Mouse (Mus musculus) testis, postnatal 10 days (tissue): Measurements from ENCODE around the gene Srrd.
"Not testable (repeated sequence)": the region's sequence is repeated elsewhere in the genome, so short reads cannot be mapped to it uniquely, and the experiment has no call there.

Experiments
- DNase-seq: peaks from one replicate; pipeline ENCODE4 v3.0.0; 2021; ENCODE audit warnings: low spot score

The Srrd gene

DNA sequence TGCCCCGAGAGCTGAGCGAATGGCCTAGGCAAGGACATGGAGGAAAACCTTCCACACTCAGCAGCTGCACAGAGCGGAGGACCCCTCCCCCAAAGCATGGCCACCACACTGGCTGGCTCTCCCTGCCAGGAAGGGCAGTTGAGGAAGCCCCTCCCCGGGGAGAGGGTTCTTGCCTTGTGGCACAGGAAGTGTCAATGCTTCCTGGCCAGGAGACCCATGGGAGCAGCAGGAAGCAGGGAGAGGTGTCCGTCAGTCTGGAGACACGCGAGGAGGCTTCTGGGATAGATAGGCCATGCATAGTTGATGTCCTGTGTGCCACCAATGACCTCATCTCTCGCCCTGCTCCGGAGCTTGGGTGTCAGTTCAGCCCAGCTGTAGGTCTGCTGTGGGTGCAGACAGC lies 13.5 kb upstream of the Srrd start:
- DNase-seq, result no peak

DNA sequence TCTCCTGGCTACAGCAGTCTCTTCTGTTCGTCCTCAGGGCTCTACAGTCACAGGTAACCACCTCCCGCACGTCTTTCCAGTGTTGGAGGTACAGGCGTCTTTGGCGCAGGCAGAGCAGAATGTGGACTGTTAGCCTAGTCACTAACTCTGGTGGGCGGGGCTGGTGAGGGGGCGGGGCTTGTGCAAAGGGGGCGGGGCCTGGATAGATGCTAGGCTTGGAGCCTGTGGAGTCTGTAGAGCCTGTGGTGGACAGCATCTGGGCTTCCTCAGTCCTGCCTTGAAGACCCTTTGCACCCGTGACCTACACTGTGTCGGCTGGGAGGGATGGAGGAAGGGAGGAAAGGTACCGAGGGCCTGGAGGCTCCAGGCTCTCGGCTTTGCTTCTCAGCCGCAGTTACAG lies 13.1 kb upstream of the Srrd start, which contains the start of gene Gm6583:
Gene Gm6583, minus strand, starts transcription at position 124 of the 400 bp plus-strand sequence.
- no peak for DNase-seq

DNA sequence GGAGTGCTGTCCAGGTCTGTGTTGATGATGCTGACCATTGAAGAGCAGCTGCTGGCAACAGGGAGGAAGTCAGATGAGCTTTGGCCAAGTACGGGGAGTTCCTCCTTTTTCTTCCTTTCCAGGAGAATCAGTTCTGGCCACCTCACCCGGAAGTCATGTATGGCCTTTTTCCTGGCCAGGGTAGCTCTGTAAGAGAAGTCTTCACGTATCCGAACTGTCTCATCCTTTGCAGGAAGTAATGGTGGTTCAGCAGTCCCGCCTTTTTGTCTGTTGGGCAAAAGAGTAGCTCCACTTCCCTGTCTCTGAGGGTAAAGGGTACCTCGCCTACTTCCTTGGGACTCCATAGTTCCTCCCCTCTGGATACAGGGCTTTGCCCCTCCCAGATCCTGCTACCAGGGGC lies 12.7 kb upstream of the Srrd start:
- DNase-seq, result no peak

DNA sequence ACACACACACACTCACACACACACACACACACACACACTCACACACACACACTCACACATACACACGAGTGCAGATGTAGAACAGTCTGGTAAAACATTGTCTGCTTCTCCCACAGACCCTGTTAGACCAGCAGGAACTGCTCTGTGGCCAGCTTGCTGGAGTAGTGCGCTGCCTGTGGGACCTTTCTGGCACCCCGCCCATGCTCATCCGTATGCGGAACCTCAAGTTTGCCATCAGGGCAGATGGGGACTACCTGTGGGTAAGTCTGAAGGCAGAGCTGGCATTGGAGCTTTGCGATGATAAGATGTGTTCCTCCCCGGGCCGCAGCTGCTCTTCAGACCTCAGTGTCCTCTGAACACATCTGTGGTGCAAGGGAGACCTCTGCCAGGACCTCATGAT lies 6.3 kb upstream of the Srrd start:
- DNase-seq, result no peak

DNA sequence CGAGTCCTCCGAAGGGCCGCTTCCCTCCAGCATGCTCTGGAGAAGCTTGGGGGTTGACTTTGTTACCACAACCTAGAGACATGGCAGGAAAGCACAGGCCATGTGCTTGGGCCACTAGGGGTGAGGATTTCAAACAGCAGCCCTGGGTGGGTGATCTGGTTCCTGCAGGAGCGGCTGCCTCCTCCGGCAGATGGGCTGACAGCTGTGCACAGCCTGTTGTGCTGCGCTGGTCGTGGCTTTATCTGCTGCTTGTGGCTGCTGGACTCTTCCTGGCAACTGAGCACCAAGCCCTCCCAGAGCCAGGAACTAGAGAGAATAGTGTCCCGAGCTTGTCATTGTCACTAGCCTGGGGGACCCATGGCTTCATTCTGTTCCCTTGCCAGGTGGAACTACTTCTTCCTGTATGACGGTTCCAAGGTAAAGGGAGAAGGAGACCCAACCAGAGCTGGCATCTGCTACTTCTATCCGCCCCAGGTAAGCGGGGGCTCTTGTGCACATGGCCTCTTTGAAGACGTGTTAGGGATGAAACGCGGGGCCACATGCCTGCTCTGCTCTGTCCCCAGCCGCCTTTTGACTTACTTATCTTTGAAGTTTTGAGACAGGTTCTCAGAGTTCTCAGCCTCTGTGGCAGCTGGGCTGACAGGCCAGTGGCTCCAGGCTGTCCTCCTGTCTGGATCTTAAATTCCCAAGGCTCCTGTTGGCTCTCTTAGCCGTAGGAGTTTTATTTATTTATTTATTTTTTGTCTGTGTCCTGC lies 3.5 kb upstream of the Srrd start:
- DNase-seq, result no peak

DNA sequence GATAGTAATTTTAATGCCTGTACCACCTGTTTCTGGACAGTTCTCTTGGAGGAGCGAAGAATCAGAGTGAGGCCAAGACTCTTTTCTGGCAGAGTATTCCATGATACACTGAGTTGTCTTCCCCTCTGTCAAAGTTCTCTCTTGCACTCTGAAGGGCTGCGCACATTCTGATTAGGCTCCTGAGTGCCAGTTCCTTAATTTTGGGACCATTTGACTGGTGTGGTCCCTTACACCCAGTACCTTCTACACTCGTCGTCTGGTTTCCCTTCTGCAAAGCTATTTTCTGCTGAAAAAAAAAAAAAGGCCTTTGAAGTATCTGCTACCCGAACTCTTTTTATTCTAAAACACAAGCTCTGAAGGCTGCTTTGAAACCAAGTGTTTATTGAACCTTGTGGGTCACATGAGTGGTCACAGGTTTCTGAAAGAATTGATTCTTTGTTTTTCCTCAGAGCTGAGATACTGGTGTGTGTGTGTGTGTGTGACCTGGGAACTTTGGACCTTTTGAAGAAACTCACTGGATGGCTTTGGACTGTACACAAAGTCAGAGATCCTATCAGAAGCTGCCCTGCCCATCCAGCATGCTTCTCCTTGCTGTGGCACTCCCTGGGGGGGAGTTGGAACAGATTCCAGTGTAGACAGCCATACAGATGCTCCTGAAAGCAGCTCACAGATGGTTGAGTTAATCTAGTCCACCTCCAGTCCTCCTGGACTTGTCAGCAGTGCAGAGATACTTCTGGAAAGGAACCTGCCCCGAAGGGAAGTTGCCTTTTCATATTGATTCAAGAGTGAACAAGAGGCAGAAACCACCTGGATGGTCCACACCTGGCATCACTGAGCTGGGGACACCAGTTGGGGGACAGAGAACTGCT lies 1.5 kb upstream of the Srrd start:
- DNase-seq, result no peak

DNA sequence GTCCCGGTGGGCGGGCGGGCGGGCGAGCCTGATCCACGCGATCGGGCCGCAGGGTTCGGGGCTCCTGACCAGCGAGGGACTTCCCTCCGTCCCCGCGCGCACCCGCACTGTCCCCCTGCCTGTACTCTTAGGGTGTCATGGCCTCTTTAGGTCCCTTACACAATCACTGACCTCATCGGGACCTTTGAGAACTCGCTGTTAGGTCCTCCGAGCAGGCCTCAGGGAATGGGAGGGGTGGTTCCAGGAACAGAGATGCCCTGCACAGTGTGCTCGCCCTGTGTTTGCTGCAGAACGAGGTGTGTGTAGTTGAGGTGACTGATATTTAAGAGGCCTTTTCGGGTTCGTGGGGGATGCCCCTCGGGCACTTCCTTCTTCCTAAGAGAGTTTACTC lies 360 bp upstream of the Srrd start:
- DNase-seq, result no peak

DNA sequence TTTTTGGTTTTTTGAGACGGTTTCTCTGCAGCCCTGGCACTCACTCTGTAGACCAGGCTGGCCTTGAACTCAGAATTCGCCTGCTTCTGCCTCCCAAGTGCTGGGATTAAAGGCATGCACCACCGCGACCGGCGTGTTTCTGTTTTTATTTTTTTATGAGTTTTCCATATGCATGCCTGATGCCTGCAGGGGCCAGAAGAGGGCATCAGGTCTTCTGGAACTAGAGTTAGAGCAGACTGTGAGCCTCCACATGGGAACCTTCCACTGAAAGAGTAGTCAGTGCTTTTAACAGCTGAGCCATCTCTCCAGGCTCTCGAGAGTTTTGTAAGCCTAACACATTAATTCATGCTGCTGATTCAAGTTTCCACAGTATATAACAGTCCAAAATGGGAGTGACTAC lies 3.6 kb downstream of the Srrd start:
- DNase-seq, result no peak

DNA sequence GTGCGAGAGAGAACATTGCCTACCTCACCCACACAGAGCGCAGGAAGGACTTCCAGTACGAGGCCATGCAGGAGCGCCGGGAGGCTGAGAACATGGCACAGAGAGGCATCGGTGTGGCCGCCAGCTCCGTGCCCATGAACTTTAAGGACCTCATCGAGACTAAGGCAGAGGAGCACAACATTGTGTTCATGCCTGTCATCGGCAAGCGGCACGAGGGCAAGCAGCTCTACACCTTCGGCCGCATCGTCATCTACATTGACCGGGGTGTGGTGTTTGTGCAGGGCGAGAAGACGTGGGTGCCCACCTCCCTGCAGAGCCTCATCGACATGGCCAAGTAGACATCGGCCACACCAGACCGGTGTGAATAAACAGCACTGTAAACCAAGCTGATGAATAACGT lies 5.8 kb downstream of the Srrd start:
- DNase-seq, result no peak

DNA sequence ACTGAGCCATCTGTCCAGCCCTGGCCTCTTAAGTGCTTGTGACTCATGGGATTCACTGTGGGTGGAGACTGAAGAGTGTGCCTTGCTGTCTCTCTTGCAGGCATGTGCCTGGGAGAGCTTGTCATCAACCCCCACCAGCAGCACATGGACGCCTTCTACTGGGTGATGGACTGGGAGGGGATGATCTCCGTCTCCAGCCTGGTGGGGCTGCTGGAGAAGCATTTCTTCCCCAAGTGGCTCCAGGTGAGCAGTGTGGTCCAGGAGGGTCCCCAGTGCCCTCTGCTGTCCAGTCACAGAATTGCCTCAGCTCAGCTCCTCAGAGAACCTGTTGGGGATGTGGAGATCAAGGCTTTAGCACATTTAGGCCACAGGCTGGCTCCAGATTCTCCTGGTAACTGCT lies 7.4 kb downstream of the Srrd start:
- peak; percentile 76 for DNase-seq

DNA sequence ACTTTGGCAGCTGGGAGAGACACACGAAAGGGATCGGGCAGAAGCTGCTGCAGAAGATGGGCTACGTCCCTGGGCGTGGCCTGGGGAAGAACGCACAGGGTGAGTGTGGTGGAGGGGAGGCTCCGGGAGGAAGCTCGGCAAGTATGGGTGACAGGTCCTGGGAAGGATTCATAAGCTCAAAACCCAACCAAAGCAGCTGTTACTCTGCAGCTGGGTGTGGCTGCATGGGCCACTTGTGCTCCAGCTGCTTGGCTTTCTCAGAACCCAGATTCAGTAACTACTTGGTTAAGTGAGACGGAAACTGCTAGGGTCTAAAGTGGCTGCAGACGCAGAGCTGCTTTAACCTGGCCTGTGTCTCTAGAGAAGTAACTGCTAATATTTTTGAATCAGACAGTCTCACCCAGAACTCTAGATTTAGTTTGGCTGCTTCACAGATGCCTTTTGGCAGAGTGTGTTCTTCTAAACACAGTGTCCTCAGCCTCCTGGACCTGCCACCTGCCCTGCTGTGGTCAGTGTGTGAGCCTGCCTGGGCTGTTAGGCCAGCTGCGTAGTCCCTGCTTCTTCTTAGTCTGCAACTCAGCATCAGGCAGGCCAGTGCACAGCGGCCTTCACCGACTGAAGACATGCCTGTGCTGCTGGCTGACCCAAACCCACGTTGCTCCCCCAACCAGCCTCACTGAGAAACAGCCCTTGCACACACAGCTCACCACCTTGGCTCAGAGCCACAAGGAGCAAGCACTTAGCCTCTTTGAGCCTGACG lies 12.9 kb downstream of the Srrd start:
- DNase-seq, result no peak

DNA sequence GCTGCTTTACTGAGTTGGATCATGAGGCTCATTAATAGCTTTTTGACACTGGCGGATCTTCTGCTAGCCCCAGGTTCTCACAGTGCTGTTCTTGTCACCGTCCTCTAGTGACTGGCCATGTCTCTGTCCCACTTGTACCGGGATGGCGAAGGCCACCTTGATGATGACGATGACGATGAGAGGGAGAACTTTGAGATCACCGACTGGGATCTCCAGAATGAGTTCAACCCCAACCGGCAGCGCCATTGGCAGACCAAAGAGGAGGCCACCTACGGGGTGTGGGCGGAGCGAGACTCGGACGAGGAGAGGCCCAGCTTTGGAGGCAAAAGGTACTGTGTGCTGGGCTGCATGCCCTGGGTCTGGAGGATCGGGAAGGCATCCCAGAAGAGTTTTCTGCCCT lies 15.0 kb downstream of the Srrd start:
- no peak for DNase-seq

DNA sequence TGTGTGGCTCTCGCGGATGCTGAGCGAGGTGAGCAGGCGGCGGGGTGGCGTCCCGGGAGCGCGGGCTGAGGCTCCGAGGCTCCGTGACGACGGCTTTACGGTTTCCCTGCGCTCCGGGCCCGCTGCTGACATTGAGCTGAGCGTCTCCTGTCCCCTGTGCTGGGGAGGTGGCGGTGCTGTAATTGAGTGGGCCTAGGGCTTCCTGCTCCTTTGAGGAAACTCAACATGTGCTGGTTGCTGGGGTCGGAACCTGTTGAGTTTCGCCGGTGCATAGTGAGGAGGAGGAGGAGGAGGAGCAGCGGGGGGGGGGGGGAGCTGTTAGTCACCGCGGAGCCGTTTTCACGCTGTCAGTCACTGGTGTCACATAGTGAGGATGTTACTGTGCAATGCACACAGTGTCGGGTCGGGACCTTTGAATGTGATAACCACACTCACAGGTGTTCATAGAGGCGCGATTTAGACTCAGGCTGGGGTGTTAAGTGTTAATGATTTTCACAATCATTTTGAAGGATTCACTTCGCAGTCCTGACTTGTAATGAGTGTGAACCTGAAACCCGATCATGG lies 16.3 kb downstream of the Srrd start:
- no peak for DNase-seq

DNA sequence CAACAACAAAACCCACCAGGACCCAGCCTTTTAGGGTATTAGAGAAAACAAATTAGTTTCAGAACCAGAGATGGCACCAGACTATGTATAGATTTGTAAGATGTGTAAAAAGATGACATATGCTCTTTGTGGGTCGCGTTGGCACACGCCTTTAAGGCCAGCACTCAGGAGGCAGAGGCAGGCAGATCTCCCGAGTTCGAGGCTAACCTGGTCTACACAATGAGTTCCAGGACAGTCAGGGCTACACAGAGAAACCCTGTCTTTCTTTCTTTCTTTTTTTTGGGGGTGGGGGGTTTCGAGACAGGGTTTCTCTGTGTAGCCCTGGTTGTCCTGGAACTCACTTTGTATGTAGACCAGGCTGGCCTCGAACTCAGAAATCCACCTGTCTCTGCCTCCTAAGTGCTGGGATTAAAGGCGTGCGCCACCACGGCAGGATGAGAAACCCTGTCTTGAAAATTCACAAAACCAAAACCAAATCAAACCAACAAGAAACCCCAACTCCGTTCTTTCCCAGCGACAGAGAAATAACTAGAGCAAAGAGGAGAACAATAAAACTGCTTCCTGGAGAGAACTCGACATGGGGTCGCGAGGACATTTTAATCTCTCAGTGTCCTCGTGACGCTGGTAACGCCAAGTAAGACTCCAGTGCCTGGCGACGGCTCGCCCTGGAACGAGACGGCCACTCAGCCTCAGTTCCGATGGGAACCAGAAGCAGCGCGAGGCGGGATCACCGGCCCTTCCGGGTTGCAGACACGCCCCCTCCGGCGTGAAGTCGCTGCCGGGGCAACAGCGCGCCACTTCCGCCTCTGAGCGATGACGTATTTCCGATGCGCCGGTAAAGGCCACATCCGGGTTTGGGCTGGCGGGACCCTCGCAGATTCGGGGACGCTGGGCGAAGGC lies 17.0 kb downstream of the Srrd start, which contains the start of gene Tfip11:
Gene Tfip11, plus strand, starts transcription at position 813 of the 900 bp plus-strand sequence.
- DNase-seq, result peak; percentile 98

DNA sequence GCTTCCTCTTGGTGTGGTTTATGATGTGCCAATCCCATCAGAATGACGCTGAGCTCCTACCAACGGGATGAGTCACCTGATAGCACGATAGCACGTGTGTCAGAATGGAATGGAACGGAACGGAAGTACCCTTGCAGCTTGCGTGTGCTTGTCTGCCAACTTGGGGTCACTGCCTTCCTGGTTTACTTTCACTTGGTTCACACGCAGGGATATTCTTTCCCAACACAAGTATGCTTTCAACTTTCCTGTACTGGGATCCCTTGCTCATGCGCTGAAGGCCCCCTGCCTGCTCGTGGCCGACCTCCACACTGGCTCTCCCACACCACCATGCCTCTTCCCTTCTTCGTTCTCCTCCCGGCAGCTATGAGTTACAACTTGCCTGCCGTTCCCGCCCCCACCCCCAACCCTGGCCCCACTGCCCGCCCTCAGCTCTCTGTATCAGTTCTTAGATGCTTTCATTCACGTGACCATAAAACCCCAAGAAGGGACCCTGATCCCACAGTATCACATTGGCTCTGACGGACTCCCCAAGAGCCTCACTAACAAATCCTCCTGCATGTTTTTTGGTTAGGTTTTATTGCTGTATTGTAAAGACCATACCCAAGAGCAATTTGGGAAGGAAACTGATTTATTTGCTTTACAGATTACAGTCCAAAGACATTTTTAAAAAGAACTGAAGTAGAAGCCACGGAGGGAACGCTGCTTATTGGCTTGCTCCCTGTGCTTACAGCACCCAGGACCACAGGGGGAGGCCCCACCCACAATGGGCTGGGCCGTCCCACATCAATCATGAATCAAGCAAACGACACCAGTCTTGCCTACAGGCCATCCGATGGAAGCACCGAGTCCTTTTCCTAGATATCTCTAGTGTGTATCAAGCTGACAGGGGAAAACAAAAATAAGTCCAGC lies 17.9 kb downstream of the Srrd start:
- no peak for DNase-seq

DNA sequence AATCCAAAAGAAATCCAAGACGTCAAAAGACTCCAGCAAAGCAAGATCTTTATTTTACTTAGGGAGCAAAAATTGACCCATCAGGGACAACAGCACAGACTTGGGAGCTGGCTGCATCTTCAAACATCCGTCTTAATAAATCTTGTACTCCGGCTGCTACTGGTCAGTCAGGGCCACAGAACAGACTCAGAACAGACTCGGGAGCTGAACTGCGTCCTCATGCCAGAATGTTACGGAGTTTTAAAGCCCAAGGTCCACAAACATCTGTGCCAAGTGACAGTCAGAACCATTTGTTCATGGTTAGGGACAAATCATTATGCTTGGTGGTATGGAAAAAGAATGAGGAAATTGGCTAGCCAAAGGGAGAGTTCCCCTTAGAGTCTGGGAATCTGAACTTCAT lies 19.6 kb downstream of the Srrd start:
- DNase-seq, result no peak

DNA sequence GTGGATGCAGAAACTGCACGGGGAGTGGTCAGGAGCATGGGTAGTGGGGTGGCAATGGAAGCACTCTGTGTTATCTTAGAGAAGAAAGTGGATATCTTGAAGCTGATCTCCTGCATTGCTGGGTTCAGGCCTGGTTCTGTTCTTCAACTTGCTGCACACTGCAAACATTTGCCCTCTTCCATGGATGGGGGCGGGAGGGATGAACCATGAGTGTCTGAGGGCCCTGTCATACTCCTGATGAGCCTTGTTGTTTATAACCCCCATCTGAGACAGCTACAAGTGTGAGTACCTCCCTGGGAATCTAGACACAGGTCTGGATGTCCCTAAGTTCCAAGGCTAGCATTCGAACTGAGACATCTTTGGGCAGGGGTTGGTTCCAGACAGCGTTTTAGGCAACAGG lies 21.5 kb downstream of the Srrd start:
- no peak for DNase-seq

DNA sequence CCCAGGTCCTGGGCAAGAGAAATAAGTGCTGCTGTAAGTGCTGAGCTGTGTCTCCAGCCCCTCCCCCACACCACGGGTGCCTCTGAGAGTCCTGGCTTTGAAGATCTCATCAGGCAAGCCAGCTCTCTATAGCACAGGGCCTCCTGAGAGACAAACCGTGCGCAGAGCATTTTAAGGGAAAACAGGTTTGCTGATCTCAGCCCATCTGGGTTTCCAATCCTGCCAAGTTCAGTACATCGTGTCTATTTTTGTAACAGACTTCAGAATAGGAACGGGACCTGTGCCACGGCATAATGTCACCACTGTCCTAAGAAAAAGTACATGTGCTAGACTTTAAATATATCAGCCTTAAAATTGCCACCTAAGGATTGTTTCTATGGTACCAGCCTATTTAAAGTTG lies 21.9 kb downstream of the Srrd start:
- peak; percentile 58 for DNase-seq

DNA sequence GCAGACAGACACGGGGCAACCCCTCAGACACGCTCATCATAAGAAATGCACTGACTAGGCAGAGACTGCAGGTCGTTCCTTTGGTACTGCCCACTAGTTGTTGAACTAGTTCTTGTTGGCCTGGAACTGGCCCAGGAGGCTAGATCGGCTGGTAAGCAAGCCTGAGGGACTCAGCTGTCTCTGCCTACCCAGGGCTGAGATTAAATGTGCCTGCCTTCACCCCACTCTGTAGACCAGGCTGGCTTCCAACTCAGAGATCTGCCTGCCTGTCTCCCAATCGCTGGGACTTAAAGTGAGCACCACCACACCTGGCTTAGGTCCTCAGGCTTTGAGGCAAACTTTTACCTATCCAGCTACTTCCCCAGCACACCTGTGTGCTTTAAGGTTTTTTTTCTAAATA lies 22.5 kb downstream of the Srrd start:
- no peak for DNase-seq

DNA sequence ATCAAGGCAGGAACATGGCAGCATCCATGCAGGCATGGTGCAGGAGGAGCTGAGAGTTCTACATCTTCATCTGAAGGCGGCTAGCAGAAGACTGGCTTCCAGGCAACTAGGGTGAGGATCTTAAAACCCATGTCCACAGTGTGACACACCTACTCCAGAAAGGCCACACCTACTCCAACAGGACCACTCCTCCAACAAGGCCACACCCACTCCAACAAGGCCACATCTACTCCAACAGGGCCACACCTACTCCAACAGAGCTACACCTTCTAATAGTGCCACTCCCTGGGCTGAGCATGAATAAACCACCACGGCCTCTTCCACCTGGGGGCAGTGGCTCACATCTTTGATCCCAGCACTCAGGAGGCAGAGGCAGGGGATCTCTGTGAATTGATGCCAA lies 23.5 kb downstream of the Srrd start:
- DNase-seq, result not testable (repeated sequence)
